Mouse (Mus musculus): ENCODE data around the gene 4833439L19Rik.

4833439L19Rik gene

DNA sequence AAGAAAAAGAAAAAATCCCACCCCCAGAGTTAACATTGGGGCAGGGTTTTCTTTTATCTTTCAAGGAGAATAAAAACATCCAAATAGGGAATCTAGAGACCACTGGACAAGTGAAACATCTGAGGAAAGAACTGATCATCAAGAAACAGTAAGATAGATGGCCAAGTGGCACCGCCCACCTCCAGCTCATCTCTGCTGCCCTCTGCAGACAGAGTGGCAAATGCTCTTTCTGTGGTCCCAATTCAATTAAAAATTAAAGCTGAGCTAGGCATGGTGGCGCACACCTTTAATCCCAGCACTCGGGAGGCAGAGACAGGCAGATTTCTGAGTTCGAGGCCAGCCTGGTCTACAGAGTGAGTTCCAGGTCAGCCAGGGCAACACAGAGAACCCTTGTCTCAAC is 45.0 kb downstream of the 4833439L19Rik start:
- no peak for DNase-seq (ENCODE audit: low spot score)

DNA sequence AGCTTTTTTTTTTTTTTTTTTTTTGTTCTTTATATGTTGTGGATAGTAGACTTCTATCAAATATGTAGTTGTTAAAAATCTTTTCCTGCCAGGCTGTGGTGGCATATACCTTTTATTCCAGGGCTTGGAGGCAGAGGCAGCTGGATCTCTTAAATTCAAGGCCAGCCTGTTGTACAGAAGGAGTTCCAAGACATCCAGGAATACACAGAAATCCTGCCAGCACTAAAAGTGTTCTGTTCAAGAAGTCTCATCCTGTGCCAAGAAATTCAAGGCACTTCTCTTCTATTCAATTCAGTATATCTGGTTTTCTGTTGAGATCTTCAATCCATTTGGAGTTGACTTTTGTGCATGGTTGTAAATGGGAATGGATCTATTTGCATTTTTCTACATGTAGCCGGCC is 59.3 kb downstream of the 4833439L19Rik start:
- DNase-seq (ENCODE audit: low spot score), result no peak

DNA sequence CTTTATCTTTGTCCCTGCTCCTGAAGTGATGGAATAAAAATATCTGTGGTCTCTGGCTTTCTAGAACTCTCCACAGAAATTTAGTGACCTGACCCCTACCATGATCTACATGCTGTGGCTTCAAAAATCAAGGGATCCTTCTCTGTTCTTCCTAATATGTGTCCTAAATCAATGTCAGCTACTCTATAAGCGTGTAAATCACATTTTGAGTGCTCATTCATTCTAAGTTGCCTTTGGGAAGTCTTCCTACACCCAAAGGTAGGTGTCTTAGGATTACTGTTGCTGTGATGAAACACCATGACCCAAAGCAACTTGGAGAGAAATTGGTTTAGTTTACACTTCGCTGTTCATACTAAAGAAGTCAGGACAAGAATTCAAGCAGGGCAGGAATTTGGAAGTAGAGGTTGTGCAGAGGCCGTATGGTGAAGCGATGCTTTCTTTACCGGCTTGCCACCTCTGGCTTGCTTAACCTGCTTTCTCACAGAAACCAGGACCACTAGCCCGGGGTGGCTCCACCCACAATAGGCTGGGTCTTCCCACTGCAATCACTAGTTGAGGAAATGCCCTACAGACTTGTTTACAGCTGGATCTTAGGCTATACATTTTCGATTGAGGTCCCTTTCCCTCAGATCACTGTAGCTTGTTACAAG is 60.5 kb downstream of the 4833439L19Rik start:
- DNase-seq (ENCODE audit: low spot score), result no peak

DNA sequence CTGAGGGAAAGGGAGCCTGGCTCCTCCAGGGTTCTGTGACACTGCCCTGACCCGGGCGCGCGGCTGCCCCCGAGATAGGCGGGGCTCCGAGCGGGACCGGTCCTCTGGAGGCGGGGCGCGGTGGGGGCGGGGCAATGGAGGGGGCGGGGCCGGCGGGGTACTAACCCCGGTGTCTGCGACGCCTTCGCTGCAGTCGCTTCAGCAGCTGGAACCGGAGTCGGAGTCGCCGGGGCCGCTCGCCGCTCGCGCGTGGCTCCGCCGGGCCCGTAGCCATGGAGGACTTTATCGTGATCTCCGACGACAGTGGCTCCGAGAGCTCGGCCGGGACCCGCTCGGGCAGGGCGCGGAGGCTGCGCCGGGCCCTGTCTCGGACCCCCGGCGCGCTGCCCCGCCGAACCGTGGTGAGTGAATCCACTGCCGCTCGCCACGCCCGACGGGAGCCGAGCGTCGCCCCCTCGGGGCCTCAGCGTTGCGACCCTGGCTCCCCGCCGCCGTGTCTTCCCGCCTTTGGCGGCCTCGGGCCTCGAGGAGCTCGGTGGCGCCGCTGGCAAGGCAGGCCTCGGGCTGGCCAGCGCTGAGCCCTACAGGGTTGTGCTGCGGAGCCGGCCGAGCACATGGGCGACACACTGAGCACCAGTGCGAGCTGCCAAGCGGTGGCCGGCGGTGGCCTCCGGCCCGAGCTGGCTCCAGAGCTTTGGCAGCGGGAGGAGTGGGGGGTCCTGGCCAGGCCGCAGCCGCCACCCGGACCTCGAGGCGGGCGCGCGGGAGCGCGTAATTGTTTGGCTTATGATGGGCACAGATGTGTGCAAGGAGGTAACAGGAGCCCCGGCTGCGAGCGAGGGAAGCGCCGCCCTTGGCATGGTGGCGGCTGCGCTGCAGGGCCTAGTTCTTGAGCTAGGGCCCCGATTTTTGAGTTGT is 61.4 kb downstream of the 4833439L19Rik start, which contains the start of gene Simc1:
Simc1 (plus strand) TSS at position 176 of the 918 bp plus-strand sequence.
- peak; percentile 40 for DNase-seq (ENCODE audit: low spot score)

DNA sequence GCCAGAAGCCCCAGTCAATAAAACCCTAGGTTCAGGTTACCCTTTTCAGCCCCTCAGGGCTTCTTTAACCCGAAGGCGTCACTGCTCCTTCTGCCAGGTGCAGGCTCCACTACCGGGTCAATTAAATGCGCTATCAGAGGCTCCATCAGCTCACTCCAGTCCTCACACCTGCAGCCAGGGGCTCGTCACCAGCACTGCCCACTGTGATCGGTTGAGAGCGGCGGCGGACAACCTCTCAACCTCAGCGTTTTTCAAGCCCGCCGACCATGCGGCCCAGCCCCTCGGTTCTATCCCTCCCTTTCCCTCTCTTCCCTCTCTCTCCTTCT is 62.0 kb downstream of the 4833439L19Rik start:
- DNase-seq (ENCODE audit: low spot score), result no peak

DNA sequence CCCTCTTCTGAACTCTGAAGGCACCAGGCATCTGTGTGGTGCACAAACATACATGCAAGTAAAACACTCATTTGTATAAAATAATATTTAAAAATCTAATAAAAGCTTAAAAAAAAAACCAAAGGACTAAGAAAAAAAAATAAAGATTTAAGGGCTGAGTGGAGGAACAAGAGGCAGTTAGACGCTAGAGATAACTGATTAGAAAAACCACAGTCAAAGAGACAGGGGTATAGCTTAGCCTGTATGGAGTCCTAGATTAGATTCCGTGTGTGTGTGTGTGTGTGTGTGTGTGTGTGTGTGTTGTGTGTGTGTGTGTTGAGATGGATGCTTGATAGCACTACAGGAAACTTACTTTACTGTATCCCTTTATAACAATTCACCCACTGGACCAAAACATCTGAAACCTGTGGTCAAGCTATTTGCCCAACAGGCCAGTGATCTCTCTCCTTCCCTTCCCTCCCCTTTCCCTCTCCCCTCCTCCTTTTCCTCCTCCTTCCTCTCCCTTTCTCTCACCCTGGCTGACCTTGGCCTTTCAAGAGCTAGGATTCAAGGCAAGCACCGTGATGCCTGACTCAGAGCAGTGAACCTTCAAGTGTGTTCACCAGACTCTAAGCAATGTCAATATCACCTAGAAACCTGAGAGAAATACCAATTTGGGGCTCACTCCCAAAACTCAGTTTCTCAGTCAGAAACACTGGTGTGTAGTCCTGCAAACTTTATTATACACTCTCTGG is 63.1 kb downstream of the 4833439L19Rik start:
- DNase-seq (ENCODE audit: low spot score), result no peak

DNA sequence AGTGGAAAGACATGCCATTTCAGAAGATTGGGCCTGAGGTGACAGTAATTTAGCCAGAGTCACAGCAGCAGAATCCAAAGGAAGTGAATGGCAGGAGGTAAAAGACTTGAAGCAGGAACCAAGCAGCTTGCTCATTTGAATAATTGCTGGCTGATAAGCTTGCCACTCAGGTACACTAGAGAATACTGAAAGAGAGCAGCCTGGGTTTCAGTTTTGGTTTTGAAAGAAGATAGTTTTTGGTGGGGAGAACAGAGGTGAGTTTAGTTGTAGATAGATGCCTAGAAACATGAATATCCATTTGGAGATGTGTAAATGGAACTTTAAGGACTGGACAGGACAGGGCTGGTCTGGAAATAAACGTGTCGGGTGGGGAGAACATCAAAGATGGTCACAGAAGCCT is 63.9 kb downstream of the 4833439L19Rik start:
- no peak for DNase-seq (ENCODE audit: low spot score)

Measured in left cerebral cortex, adult 11 months (tissue).